Mouse (Mus musculus): Measurements from ENCODE around the gene Mrvi1. TPM values are rescaled to one million over a fixed set of nuclear protein-coding genes. Genes with fewer than 3 reads are reported as not detected.

Mrvi1 gene
- polyA plus RNA-seq, 1 experiment: 2.0 TPM

GRCm38 (mm10) chr7:110977699-110978392 is 4.4 kb downstream of the Mrvi1 start:
- peaks cover 3% of the 10 kb centered on the region for H3K4me1 ChIP-seq (ENCODE audit: control insufficient read depth, insufficient read depth, low read length)
- no peak for TF ChIP-seq POLR2A (IDR thresholded peaks at IDR 0.05; ENCODE audit: control insufficient read depth, low read depth, low read length)
- no peak for TF ChIP-seq CTCF (IDR thresholded peaks at IDR 0.05; ENCODE audit: control insufficient read depth, insufficient read depth, insufficient replicate concordance, low read depth, low read length)
- no peak overlapping the region for H3K4me3 ChIP-seq (ENCODE audit: control insufficient read depth, low read depth, low read length)
- H3K36me3 ChIP-seq (ENCODE audit: control insufficient read depth, insufficient read depth, low read length): no peaks in the 10 kb centered on the region
- H3K27me3 ChIP-seq (ENCODE audit: control insufficient read depth, insufficient read depth, low read length): no peaks in the 10 kb centered on the region
- no peak overlapping the region for H3K27ac ChIP-seq (ENCODE audit: control insufficient read depth, insufficient read depth, low read depth, low read length)

GRCm38 (mm10) chr7:110973450-110973849 is 8.8 kb downstream of the Mrvi1 start:
- Histone ChIP-seq H3K4me3 (ENCODE audit: control insufficient read depth, low read depth, low read length) (no peak overlapping the region), H3K27me3 (ENCODE audit: control insufficient read depth, insufficient read depth, low read length) (no peaks in the 10 kb centered on the region), H3K4me1 (ENCODE audit: control insufficient read depth, insufficient read depth, low read length) (no peaks in the 10 kb centered on the region; the same call in 1 of the 2 replicates), H3K27ac (ENCODE audit: control insufficient read depth, insufficient read depth, low read depth, low read length) (no peak overlapping the region), H3K36me3 (ENCODE audit: control insufficient read depth, insufficient read depth, low read length) (no peaks in the 10 kb centered on the region)
- TF ChIP-seq CTCF (IDR thresholded peaks at IDR 0.05; ENCODE audit: control insufficient read depth, insufficient read depth, insufficient replicate concordance, low read depth, low read length) (no peak), POLR2A (IDR thresholded peaks at IDR 0.05; ENCODE audit: control insufficient read depth, low read depth, low read length) (no peak)

- H3K4me3 ChIP-seq (ENCODE audit: control insufficient read depth, low read depth, low read length): no peak overlapping the region
- TF ChIP-seq POLR2A (IDR thresholded peaks at IDR 0.05; ENCODE audit: control insufficient read depth, low read depth, low read length): no peak
- TF ChIP-seq CTCF (IDR thresholded peaks at IDR 0.05; ENCODE audit: control insufficient read depth, insufficient read depth, insufficient replicate concordance, low read depth, low read length): no peak
- H3K36me3 ChIP-seq (ENCODE audit: control insufficient read depth, insufficient read depth, low read length): no peaks in the 10 kb centered on the region
- no peaks in the 10 kb centered on the region; the same call in 1 of the 2 replicates for H3K4me1 ChIP-seq (ENCODE audit: control insufficient read depth, insufficient read depth, low read length)
- no peak overlapping the region for H3K27ac ChIP-seq (ENCODE audit: control insufficient read depth, insufficient read depth, low read depth, low read length)
- no peaks in the 10 kb centered on the region for H3K27me3 ChIP-seq (ENCODE audit: control insufficient read depth, insufficient read depth, low read length)
Measured at GRCm38 (mm10) chr7:110972796-110973195, 9.5 kb downstream of the Mrvi1 start.

- Histone ChIP-seq H3K4me3 (ENCODE audit: control insufficient read depth, low read depth, low read length) (no peak overlapping the region), H3K36me3 (ENCODE audit: control insufficient read depth, insufficient read depth, low read length) (no peaks in the 10 kb centered on the region), H3K27me3 (ENCODE audit: control insufficient read depth, insufficient read depth, low read length) (no peaks in the 10 kb centered on the region), H3K4me1 (ENCODE audit: control insufficient read depth, insufficient read depth, low read length) (no peaks in the 10 kb centered on the region), H3K27ac (ENCODE audit: control insufficient read depth, insufficient read depth, low read depth, low read length) (no peak overlapping the region)
- no peak for TF ChIP-seq POLR2A (IDR thresholded peaks at IDR 0.05; ENCODE audit: control insufficient read depth, low read depth, low read length)
- no peak for TF ChIP-seq CTCF (IDR thresholded peaks at IDR 0.05; ENCODE audit: control insufficient read depth, insufficient read depth, insufficient replicate concordance, low read depth, low read length)
Measured at GRCm38 (mm10) chr7:110967373-110967772, 14.9 kb downstream of the Mrvi1 start.

- H3K4me3 ChIP-seq (ENCODE audit: control insufficient read depth, low read depth, low read length): no peak overlapping the region
- no peak overlapping the region for H3K27ac ChIP-seq (ENCODE audit: control insufficient read depth, insufficient read depth, low read depth, low read length)
- H3K27me3 ChIP-seq (ENCODE audit: control insufficient read depth, insufficient read depth, low read length): no peaks in the 10 kb centered on the region
- no peaks in the 10 kb centered on the region for H3K4me1 ChIP-seq (ENCODE audit: control insufficient read depth, insufficient read depth, low read length)
- no peaks in the 10 kb centered on the region for H3K36me3 ChIP-seq (ENCODE audit: control insufficient read depth, insufficient read depth, low read length)
- no peak for TF ChIP-seq POLR2A (IDR thresholded peaks at IDR 0.05; ENCODE audit: control insufficient read depth, low read depth, low read length)
- no peak for TF ChIP-seq CTCF (IDR thresholded peaks at IDR 0.05; ENCODE audit: control insufficient read depth, insufficient read depth, insufficient replicate concordance, low read depth, low read length)
Measured at GRCm38 (mm10) chr7:110966853-110967252, 15.4 kb downstream of the Mrvi1 start.

- no peaks in the 10 kb centered on the region for H3K36me3 ChIP-seq (ENCODE audit: control insufficient read depth, insufficient read depth, low read length)
- no peak overlapping the region for H3K4me3 ChIP-seq (ENCODE audit: control insufficient read depth, low read depth, low read length)
- H3K27me3 ChIP-seq (ENCODE audit: control insufficient read depth, insufficient read depth, low read length): no peaks in the 10 kb centered on the region
- H3K27ac ChIP-seq (ENCODE audit: control insufficient read depth, insufficient read depth, low read depth, low read length): no peak overlapping the region
- H3K4me1 ChIP-seq (ENCODE audit: control insufficient read depth, insufficient read depth, low read length): no peaks in the 10 kb centered on the region
- TF ChIP-seq CTCF (IDR thresholded peaks at IDR 0.05; ENCODE audit: control insufficient read depth, insufficient read depth, insufficient replicate concordance, low read depth, low read length) (no peak), POLR2A (IDR thresholded peaks at IDR 0.05; ENCODE audit: control insufficient read depth, low read depth, low read length) (no peak)
Measured at GRCm38 (mm10) chr7:110965387-110965786, 16.9 kb downstream of the Mrvi1 start.

- no peaks in the 10 kb centered on the region for H3K36me3 ChIP-seq (ENCODE audit: control insufficient read depth, insufficient read depth, low read length)
- no peak overlapping the region for H3K4me3 ChIP-seq (ENCODE audit: control insufficient read depth, low read depth, low read length)
- no peaks in the 10 kb centered on the region for H3K27me3 ChIP-seq (ENCODE audit: control insufficient read depth, insufficient read depth, low read length)
- no peak overlapping the region for H3K27ac ChIP-seq (ENCODE audit: control insufficient read depth, insufficient read depth, low read depth, low read length)
- TF ChIP-seq POLR2A (IDR thresholded peaks at IDR 0.05; ENCODE audit: control insufficient read depth, low read depth, low read length) (no peak), CTCF (IDR thresholded peaks at IDR 0.05; ENCODE audit: control insufficient read depth, insufficient read depth, insufficient replicate concordance, low read depth, low read length) (no peak)
- no peaks in the 10 kb centered on the region for H3K4me1 ChIP-seq (ENCODE audit: control insufficient read depth, insufficient read depth, low read length)
Measured at GRCm38 (mm10) chr7:110963655-110963997, 18.6 kb downstream of the Mrvi1 start.
